Mouse (Mus musculus) embryonic facial prominence, embryonic 11.5 days (tissue): Measurements from ENCODE around the gene Hnrnpa3. TPM values are rescaled to one million over a fixed set of nuclear protein-coding genes. Genes with fewer than 3 reads are reported as not detected.
A peak's percentile ranks its signal among the peaks of the same experiment; 100 is the strongest.

Experiments
- ATAC-seq: fragments of 200-750 bp; cut with Nextera tagmentation; replicated peaks from 2 replicates; pipeline ENCODE4 v1.8.0; 2017; ENCODE audit warnings: low read depth; ENCODE audit not compliant: insufficient number of reproducible peaks, low FRiP score, low TSS enrichment
- DNase-seq: peaks from one replicate; pipeline ENCODE4 v3.0.0-alpha.2; 2015; ENCODE audit warnings: low spot score
- H3K27ac ChIP-seq: fragments of 300-500 bp; sonication (generic); replicated peaks from 2 replicates; pipeline ENCODE4 v1.5.1; 2014; ENCODE audit warnings: mild to moderate bottlenecking, low read depth, low read length, control low read depth
- H3K27me3 ChIP-seq: fragments of 300-500 bp; sonication (generic); 2 replicates; pipeline ENCODE4 v1.6.1; 2014; ENCODE audit warnings: mild to moderate bottlenecking, low read length, moderate library complexity, mixed read lengths; ENCODE audit not compliant: control insufficient read depth, insufficient read depth
- H3K36me3 ChIP-seq: fragments of 300-500 bp; sonication (generic); replicated peaks from 2 replicates; pipeline ENCODE4 v1.6.1; 2014; ENCODE audit warnings: low read depth, mild to moderate bottlenecking, low read length, moderate library complexity, mixed read lengths; ENCODE audit not compliant: control insufficient read depth, insufficient read depth
- H3K4me1 ChIP-seq: fragments of 300-500 bp; sonication (generic); 2 replicates; pipeline ENCODE4 v1.6.1; 2014; ENCODE audit warnings: low read length, mixed read lengths; ENCODE audit not compliant: control insufficient read depth, insufficient read depth
- H3K4me2 ChIP-seq: fragments of 300-500 bp; sonication (generic); 2 replicates; pipeline ENCODE4 v1.6.1; 2014; ENCODE audit warnings: low read depth, mild to moderate bottlenecking, control low read depth, low read length, moderate library complexity
- H3K4me3 ChIP-seq: fragments of 300-500 bp; sonication (generic); 2 replicates; pipeline ENCODE4 v1.5.1; 2014; ENCODE audit warnings: low read depth, low read length, control low read depth
- H3K9ac ChIP-seq: fragments of 300-500 bp; sonication (generic); replicated peaks from 2 replicates; pipeline ENCODE4 v1.6.1; 2014; ENCODE audit warnings: mild to moderate bottlenecking, control low read depth, low read length
- H3K9me3 ChIP-seq: fragments of 300-500 bp; sonication (generic); replicated peaks from 2 replicates; pipeline ENCODE4 v1.6.1; 2016; ENCODE audit warnings: mild to moderate bottlenecking, low read length, inconsistent platforms, mixed read lengths; ENCODE audit not compliant: control insufficient read depth
- WGBS: fragments of 180-500 bp; shearing (Covaris S2); extraction: QIAGEN DNeasy Blood & Tissue Kit; methylation state at CpG from one replicate; pipeline ENCODE4 v1.1.7; 2014; 5-methylcytosine and 5-hydroxymethylcytosine counted together
- polyA plus RNA-seq: library from polyadenylated mRNA; unstranded; fragments of >200 nt; fragmentation: Nextera tagmentation; extraction: Ambion mirVana; gene quantifications from 2 replicates; pipeline ENCODE4 v1.2.1, GENCODE M21; 2014

Gene Hnrnpa3
- polyA plus RNA-seq, 1 experiment from 2014 or later: 356 TPM

- no peaks in the 10 kb centered on the region for H3K27me3 ChIP-seq
- H3K9ac ChIP-seq: no peak overlapping the region
- WGBS: 92% methylated on average over 5 of the region's 5 CpGs
- no peaks in the 10 kb centered on the region for H3K9me3 ChIP-seq
- H3K4me1 ChIP-seq: peaks cover 2% of the 10 kb centered on the region
- H3K36me3 ChIP-seq: no peaks in the 10 kb centered on the region
- DNase-seq: no peak
- H3K4me3 ChIP-seq: no peak overlapping the region
- no peak overlapping the region for H3K4me2 ChIP-seq
- no peak for ATAC-seq
- no peak overlapping the region; the same call in 1 of the 2 replicates for H3K27ac ChIP-seq
Measured at GRCm38 (mm10) chr2:75656924-75657323, 2.1 kb upstream of the Hnrnpa3 start.

- no peaks in the 10 kb centered on the region for H3K9me3 ChIP-seq
- WGBS: 3% methylated on average over 18 of the region's 18 CpGs
- DNase-seq (peak; percentile 69), ATAC-seq (0 out of 2 replicates have a peak, but pooled peaks have one; percentile 24)
- peak overlapping the region; percentile 95 for H3K9ac ChIP-seq
- H3K4me1 ChIP-seq: peaks cover 2% of the 10 kb centered on the region
- no peaks in the 10 kb centered on the region for H3K27me3 ChIP-seq
- H3K4me3 ChIP-seq: peak overlapping the region; percentile 97
- H3K36me3 ChIP-seq: no peaks in the 10 kb centered on the region; the same call in 1 of the 2 replicates
- peak overlapping the region; percentile 98 for H3K27ac ChIP-seq
- H3K4me2 ChIP-seq: peak overlapping the region; percentile 57
Measured at GRCm38 (mm10) chr2:75657907-75658691, 962 bp upstream of the Hnrnpa3 start.

- ATAC-seq: peak; percentile 74
- peak overlapping the region; percentile 97 for H3K4me3 ChIP-seq
- no peaks in the 10 kb centered on the region for H3K9me3 ChIP-seq
- H3K36me3 ChIP-seq: peaks cover 9% of the 10 kb centered on the region
- H3K27ac ChIP-seq: peak overlapping the region; percentile 99
- 0% methylated on average over 23 of the region's 47 CpGs for WGBS
- DNase-seq: peak; percentile 88
- peak overlapping the region; percentile 100 for H3K9ac ChIP-seq
- peaks cover 2% of the 10 kb centered on the region for H3K4me1 ChIP-seq
- H3K27me3 ChIP-seq: no peaks in the 10 kb centered on the region
- no peak overlapping the region; the same call in 1 of the 2 replicates for H3K4me2 ChIP-seq
Measured at GRCm38 (mm10) chr2:75659629-75659960, 534 bp downstream of the Hnrnpa3 start.

- Histone ChIP-seq H3K4me2 (peak overlapping the region; percentile 79), H3K27me3 (no peaks in the 10 kb centered on the region), H3K36me3 (peaks cover 10% of the 10 kb centered on the region), H3K9ac (peak overlapping the region; percentile 100), H3K4me3 (peak overlapping the region; percentile 97), H3K9me3 (no peaks in the 10 kb centered on the region), H3K4me1 (peaks cover 2% of the 10 kb centered on the region), H3K27ac (no peak overlapping the region)
- no peak for ATAC-seq
- no peak for DNase-seq
- 5% methylated on average over 15 of the region's 15 CpGs for WGBS
Measured at GRCm38 (mm10) chr2:75660255-75660948, 1.3 kb downstream of the Hnrnpa3 start.

- Histone ChIP-seq H3K9me3 (no peaks in the 10 kb centered on the region), H3K4me3 (peak overlapping the region; percentile 97), H3K4me2 (peak overlapping the region; percentile 79), H3K9ac (peak overlapping the region; percentile 100), H3K27ac (no peak overlapping the region), H3K4me1 (peaks cover 2% of the 10 kb centered on the region), H3K27me3 (no peaks in the 10 kb centered on the region), H3K36me3 (peaks cover 10% of the 10 kb centered on the region)
- WGBS: 35% methylated on average over 2 of the region's 2 CpGs
- DNase-seq (no peak), ATAC-seq (no peak)
Measured at GRCm38 (mm10) chr2:75661106-75661505, 2.0 kb downstream of the Hnrnpa3 start.

GRCm38 (mm10) chr2:75669491-75670445, 10.7 kb downstream of the Hnrnpa3 start:
- Histone ChIP-seq H3K9ac (no peak overlapping the region), H3K4me2 (no peak overlapping the region), H3K4me1 (no peaks in the 10 kb centered on the region), H3K27ac (0 out of 2 replicates have a peak overlapping the region, but pooled peaks have one; percentile 13), H3K36me3 (no peaks in the 10 kb centered on the region), H3K27me3 (no peaks in the 10 kb centered on the region), H3K9me3 (no peaks in the 10 kb centered on the region), H3K4me3 (no peak overlapping the region)
- DNase-seq (peak; percentile 50), ATAC-seq (no peak)
- 36% methylated on average over 14 of the region's 14 CpGs for WGBS

- no peak overlapping the region for H3K27ac ChIP-seq
- H3K4me2 ChIP-seq: no peak overlapping the region
- H3K36me3 ChIP-seq: no peaks in the 10 kb centered on the region
- ATAC-seq (peak; percentile 32; the same call in 1 of the 2 replicates), DNase-seq (no peak)
- H3K27me3 ChIP-seq: no peaks in the 10 kb centered on the region
- no peak overlapping the region for H3K9ac ChIP-seq
- no peak overlapping the region for H3K4me3 ChIP-seq
- WGBS: 81% methylated on average over 6 of the region's 6 CpGs
- H3K4me1 ChIP-seq: no peaks in the 10 kb centered on the region
- no peaks in the 10 kb centered on the region for H3K9me3 ChIP-seq
Measured at GRCm38 (mm10) chr2:75670446-75671336, 11.6 kb downstream of the Hnrnpa3 start.
